Mouse (Mus musculus): ENCODE data around the gene Cyld. TPM values are rescaled to one million over a fixed set of nuclear protein-coding genes. Genes with fewer than 3 reads are reported as not detected.

Gene Cyld
- polyA plus RNA-seq, 2 experiments from 2014 or later, result 108 to 125 TPM

GRCm38 (mm10) chr8:88793746-88794614 lies 97.2 kb downstream of the Cyld start:
- no peak for ATAC-seq

GRCm38 (mm10) chr8:88794615-88794907 lies 97.7 kb downstream of the Cyld start:
- ATAC-seq, result no peak

GRCm38 (mm10) chr8:88795896-88796295 lies 99.1 kb downstream of the Cyld start:
- no peak for ATAC-seq

DNA sequence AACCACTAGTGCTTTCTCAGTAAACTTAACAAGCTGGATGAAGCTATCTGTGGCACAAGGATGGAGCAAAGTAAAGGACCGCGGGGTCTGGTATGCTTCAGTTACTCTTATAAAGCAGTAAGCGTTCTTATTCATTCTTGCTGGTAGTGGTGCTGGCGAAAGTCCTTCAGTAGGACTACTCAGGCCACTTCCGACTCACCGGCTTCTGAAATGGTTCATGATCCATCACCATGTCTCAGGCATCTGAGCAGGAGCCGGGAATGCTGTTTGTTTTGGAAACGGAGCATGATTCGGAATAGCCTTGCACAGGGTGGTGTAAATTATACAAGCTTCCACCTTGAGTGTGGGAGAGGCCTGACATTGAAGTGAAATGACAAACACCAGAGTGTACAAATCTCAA lies 99.8 kb downstream of the Cyld start:
- no peak for ATAC-seq

Other genes starting within 250 kb of the Cyld start
- gene Nkd1, start 175.7 kb upstream of the Cyld start, polyA plus RNA-seq (2017; shearing (Covaris generic)), result not detected
- gene Snx20, start 60.9 kb upstream of the Cyld start, polyA plus RNA-seq (2017; shearing (Covaris generic)), result 10 to 100 TPM; 15.0 to 16.8 TPM
- 1 to 10 TPM in 1 of 2 experiments, under 1 TPM in 1; 0.83 to 2.4 TPM for gene Nod2, start 49.7 kb upstream of the Cyld start, polyA plus RNA-seq (2017; shearing (Covaris generic))